Mouse (Mus musculus) Patski (cell line): ENCODE data around the gene Vmn2r90. TPM values are rescaled to one million over a fixed set of nuclear protein-coding genes. Genes with fewer than 3 reads are reported as not detected.

Experiments used
- ATAC-seq: fragments of 100-300 bp; one replicate; pipeline ENCODE4 v1.8.0; 2021
- CTCF ChIA-PET: fragments of 350-600 bp; sonication (Branson Sonifier 250); formaldehyde crosslinking; loops from one replicate; lab custom pipeline; 2022; ENCODE audit warnings: inconsistent platforms; lab: Charles Lee
- POLR2A ChIA-PET: fragments of 350-600 bp; sonication (Branson Sonifier 250); formaldehyde crosslinking; loops from one replicate; lab custom pipeline; 2022; ENCODE audit warnings: antibody characterized with exemption, inconsistent platforms; lab: Charles Lee
- DNase-seq: peaks from one replicate; pipeline ENCODE4 v3.0.0-alpha.2; 2011; ENCODE audit warnings: low read depth, low spot score
- H3K27me3 ChIP-seq: fragments of 371-371 bp; one replicate; pipeline ENCODE4 v1.5.1; 2021
- CTCF ChIP-seq: fragments of 100-300 bp; IDR thresholded peaks from one replicate; pipeline ENCODE4 v1.5.1; 2021
- in situ Hi-C: fragments of 300-500 bp; cut with MboI; formaldehyde crosslinking; loops from 3 replicates; pipeline ENCODE4 v1.11.1; 2018; ENCODE audit warnings: low pct_unique_long_range_greater_than_20kb, mixed read lengths
- polyA plus RNA-seq: library from polyadenylated mRNA; unstranded; gene quantifications from one replicate; pipeline ENCODE4 v1.2.3, GENCODE M21; 2021

Vmn2r90 gene
- polyA plus RNA-seq, 1 experiment from 2014 or later: not detected

- peaks cover 37% of the 10 kb centered on the region for H3K27me3 ChIP-seq
- no peak for TF ChIP-seq CTCF
- ATAC-seq (no peak), DNase-seq (no peak)
- ChIA-PET CTCF (no interaction called here), POLR2A (no interaction called here)
- in situ Hi-C loops: no loop called here
Observed at GRCm38 (mm10) chr17:17762614-17763293, 59.2 kb downstream of the Vmn2r90 start.

GRCm38 (mm10) chr17:17764206-17764605 lies 60.7 kb downstream of the Vmn2r90 start:
- in situ Hi-C loops: no loop called here
- peak; percentile 94 for ATAC-seq
- POLR2A ChIA-PET: no interaction called here
- CTCF ChIA-PET: no interaction called here
- peak; percentile 9 for DNase-seq
- TF ChIP-seq CTCF: no peak
- H3K27me3 ChIP-seq: peaks cover 31% of the 10 kb centered on the region

DNA sequence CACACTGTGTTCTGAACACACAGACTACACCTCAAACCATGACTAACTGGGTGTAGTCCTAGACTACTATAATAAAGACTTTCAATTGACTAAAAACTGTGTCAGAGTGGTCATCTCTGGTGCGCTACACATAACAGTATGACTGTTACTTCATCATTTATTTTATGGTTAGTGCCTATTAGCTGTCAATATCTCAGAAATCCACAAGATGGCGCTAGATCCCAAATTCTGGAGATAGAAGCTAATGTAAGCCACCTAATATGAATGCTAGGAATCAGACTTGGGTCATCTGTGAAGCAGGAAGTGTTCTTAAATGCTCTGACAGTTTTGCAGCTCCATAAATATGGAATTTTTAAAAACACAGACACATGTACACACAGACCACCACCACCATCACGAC lies 62.9 kb downstream of the Vmn2r90 start:
- DNase-seq (no peak), ATAC-seq (peak; percentile 77)
- TF ChIP-seq CTCF: peak; percentile 63
- H3K27me3 ChIP-seq: peaks cover 17% of the 10 kb centered on the region
- ChIA-PET POLR2A (no interaction called here), CTCF (interaction anchor here (1.1 to 2.4 kb wide), 13 partner anchors 9 to 133 kb away, joined by 3 to 11 read pairs (median 6); no protein-coding TSS in a partner anchor)
- in situ Hi-C loops: no loop called here

Other genes starting within 250 kb of the Vmn2r90 start
- gene Lnpep, start 78.7 kb upstream of the Vmn2r90 start, polyA plus RNA-seq: 34.8 TPM
- 34.8 TPM for gene Spaca6, start 123.4 kb downstream of the Vmn2r90 start, polyA plus RNA-seq
- gene Has1, start 151.5 kb downstream of the Vmn2r90 start, polyA plus RNA-seq: 0.27 TPM
- 0.22 TPM for gene Fpr1, start 180.2 kb downstream of the Vmn2r90 start, polyA plus RNA-seq
- 0.45 TPM for gene Fpr2, start 184.1 kb downstream of the Vmn2r90 start, polyA plus RNA-seq
- not detected for gene Fpr3, start 184.1 kb downstream of the Vmn2r90 start, polyA plus RNA-seq